Mouse (Mus musculus) CD4-positive naive resting alpha-beta T cell, adult 76 days (primary cell): ENCODE measurements around the gene Epb41l3. TPM values are rescaled to one million over a fixed set of nuclear protein-coding genes. Genes with fewer than 3 reads are reported as not detected.

ENCODE experiments used
- total RNA-seq: library from RNA; stranded (reverse); gene quantifications from one replicate; pipeline ENCODE4 v1.2.4, GENCODE M21; 2023

The Epb41l3 gene
- total RNA-seq: 3.3 TPM

GRCm38 (mm10) chr17:69075501-69076237 is at the start of gene Epb41l3:
TSS of gene Epb41l3 (plus strand) at chr17:69075683.

Other genes with a start within 250 kb of the Epb41l3 start
- gene Tmem200c, start 249.1 kb upstream of the Epb41l3 start, total RNA-seq: not detected